Mouse (Mus musculus): ENCODE data around the gene Snx19. TPM values are rescaled to one million over a fixed set of nuclear protein-coding genes. Genes with fewer than 3 reads are reported as not detected.
A peak's percentile ranks its signal among the peaks of the same experiment; 100 is the strongest.

The Snx19 gene
- total RNA-seq, 1 experiment, result 14.1 TPM

DNA sequence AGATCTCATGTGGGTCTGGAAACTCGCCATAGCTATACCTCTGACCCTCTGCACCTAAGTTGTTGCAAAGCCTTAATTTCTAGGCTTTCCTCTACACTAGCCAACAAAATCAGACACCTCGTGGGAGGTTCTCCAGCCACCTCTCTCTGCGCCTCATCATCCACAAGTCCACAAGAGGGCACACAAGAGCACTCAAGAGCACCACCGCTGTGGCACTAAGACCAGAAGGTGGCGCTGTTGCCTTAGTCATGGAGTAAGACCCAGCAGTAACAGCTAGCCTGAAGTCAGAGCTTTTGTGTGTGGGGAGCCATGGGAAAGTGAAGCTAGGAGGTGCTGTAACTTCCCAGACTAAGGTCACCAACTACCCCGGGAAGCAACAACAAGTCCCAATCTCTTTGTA, 53.6 kb downstream of the Snx19 start:
- in situ Hi-C loops (cut with MboI; ENCODE audit: low sequenced_read_pairs in 2 of 2, unreplicated experiment in 2 of 2), result loop anchor here (5.0 to 25.0 kb wide), 3 partner anchors 462 to 607 kb away; partner anchors contain the start of gene Adamts8 (in 1 of the 2)
- H3K36me3 ChIP-seq (ENCODE audit: control insufficient read depth, insufficient read depth, low read length, poor library complexity, severe bottlenecking), result no peaks in the 10 kb centered on the region
- H3K9ac ChIP-seq (ENCODE audit: insufficient read depth, low read depth, low read length, poor library complexity, severe bottlenecking), result no peak overlapping the region
- H3K4me3 ChIP-seq (ENCODE audit: insufficient read depth in 1 of 2, low read depth in 1 of 2, low read length in 2 of 2, poor library complexity in 1 of 2, severe bottlenecking in 1 of 2), result no peak overlapping the region
- DNase-seq (ENCODE audit: low read depth, low spot score), result peak; percentile 98
- H3K4me1 ChIP-seq (ENCODE audit: control insufficient read depth in 2 of 2, insufficient read depth in 2 of 2, low read length in 2 of 2, poor library complexity in 1 of 2), result no peaks in the 10 kb centered on the region
- H3K27ac ChIP-seq (ENCODE audit: insufficient read depth, low read depth, low read length, poor library complexity, severe bottlenecking), result no peak overlapping the region
- TF ChIP-seq CHD2 (IDR thresholded peaks at IDR 0.05; ENCODE audit: low read depth, low read length), result no peak
- TF ChIP-seq ZNF384 (IDR thresholded peaks at IDR 0.05; ENCODE audit: low read depth, low read length), result 0 out of 2 replicates have a peak, but pooled peaks have one; percentile 32
- TF ChIP-seq MAFK (IDR thresholded peaks at IDR 0.05; ENCODE audit: insufficient read depth, low read depth, low read length), result no peak
- no peak for TF ChIP-seq HCFC1 (IDR thresholded peaks at IDR 0.05; ENCODE audit: borderline replicate concordance, insufficient read depth, low read length)
- peak; percentile 100 for TF ChIP-seq ZC3H11A (IDR thresholded peaks at IDR 0.05; ENCODE audit: borderline replicate concordance, low read depth, low read length)
- no peaks in the 10 kb centered on the region for H3K9me3 ChIP-seq (ENCODE audit: control insufficient read depth, insufficient read depth, low read depth, low read length)

GRCm38 (mm10) chr9:30482116-30482515, 55.2 kb downstream of the Snx19 start:
- H3K9me3 ChIP-seq (ENCODE audit: control insufficient read depth, insufficient read depth, low read depth, low read length), result no peaks in the 10 kb centered on the region
- TF ChIP-seq CHD2 (IDR thresholded peaks at IDR 0.05; ENCODE audit: low read depth, low read length) (no peak), HCFC1 (IDR thresholded peaks at IDR 0.05; ENCODE audit: borderline replicate concordance, insufficient read depth, low read length) (no peak), ZNF384 (IDR thresholded peaks at IDR 0.05; ENCODE audit: low read depth, low read length) (no peak), MAFK (IDR thresholded peaks at IDR 0.05; ENCODE audit: insufficient read depth, low read depth, low read length) (no peak), ZC3H11A (IDR thresholded peaks at IDR 0.05; ENCODE audit: borderline replicate concordance, low read depth, low read length) (no peak)
- no peaks in the 10 kb centered on the region for H3K4me1 ChIP-seq (ENCODE audit: control insufficient read depth in 2 of 2, insufficient read depth in 2 of 2, low read length in 2 of 2, poor library complexity in 1 of 2)
- in situ Hi-C loops (cut with MboI; ENCODE audit: low sequenced_read_pairs in 2 of 2, unreplicated experiment in 2 of 2), result loop anchor here (5.0 to 25.0 kb wide), 3 partner anchors 460 to 605 kb away; partner anchors contain the start of gene Adamts8 (in 1 of the 2)
- H3K4me3 ChIP-seq (ENCODE audit: insufficient read depth in 1 of 2, low read depth in 1 of 2, low read length in 2 of 2, poor library complexity in 1 of 2, severe bottlenecking in 1 of 2), result no peak overlapping the region
- no peaks in the 10 kb centered on the region for H3K36me3 ChIP-seq (ENCODE audit: control insufficient read depth, insufficient read depth, low read length, poor library complexity, severe bottlenecking)
- H3K9ac ChIP-seq (ENCODE audit: insufficient read depth, low read depth, low read length, poor library complexity, severe bottlenecking), result no peak overlapping the region
- no peak overlapping the region for H3K27ac ChIP-seq (ENCODE audit: insufficient read depth, low read depth, low read length, poor library complexity, severe bottlenecking)
- DNase-seq (ENCODE audit: low read depth, low spot score), result no peak

DNA sequence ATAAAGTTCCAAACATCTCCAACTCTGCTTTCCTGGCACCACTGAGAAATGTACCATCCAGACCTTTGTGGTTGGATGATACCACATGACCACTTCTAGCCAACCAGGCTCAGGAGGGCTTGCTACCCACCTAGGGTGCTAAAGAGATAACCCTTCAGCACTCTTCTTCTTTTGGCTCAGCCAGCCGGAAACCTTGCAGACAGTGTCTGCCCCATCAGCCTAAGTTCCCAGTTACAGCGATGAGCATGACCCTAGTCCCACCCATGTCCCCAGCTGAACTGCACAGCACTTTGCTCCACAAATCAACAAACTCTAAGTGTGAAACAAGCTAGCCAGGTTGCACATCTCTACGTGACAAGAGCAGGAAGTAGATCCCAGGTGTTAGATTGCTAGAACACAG, 57.3 kb downstream of the Snx19 start:
- no peaks in the 10 kb centered on the region for H3K4me1 ChIP-seq (ENCODE audit: control insufficient read depth in 2 of 2, insufficient read depth in 2 of 2, low read length in 2 of 2, poor library complexity in 1 of 2)
- DNase-seq (ENCODE audit: low read depth, low spot score), result no peak
- H3K4me3 ChIP-seq (ENCODE audit: insufficient read depth in 1 of 2, low read depth in 1 of 2, low read length in 2 of 2, poor library complexity in 1 of 2, severe bottlenecking in 1 of 2), result no peak overlapping the region
- no peaks in the 10 kb centered on the region for H3K9me3 ChIP-seq (ENCODE audit: control insufficient read depth, insufficient read depth, low read depth, low read length)
- H3K9ac ChIP-seq (ENCODE audit: insufficient read depth, low read depth, low read length, poor library complexity, severe bottlenecking), result no peak overlapping the region
- H3K27ac ChIP-seq (ENCODE audit: insufficient read depth, low read depth, low read length, poor library complexity, severe bottlenecking), result no peak overlapping the region
- no peaks in the 10 kb centered on the region for H3K36me3 ChIP-seq (ENCODE audit: control insufficient read depth, insufficient read depth, low read length, poor library complexity, severe bottlenecking)
- TF ChIP-seq ZNF384 (IDR thresholded peaks at IDR 0.05; ENCODE audit: low read depth, low read length) (no peak), ZC3H11A (IDR thresholded peaks at IDR 0.05; ENCODE audit: borderline replicate concordance, low read depth, low read length) (no peak), CHD2 (IDR thresholded peaks at IDR 0.05; ENCODE audit: low read depth, low read length) (no peak), HCFC1 (IDR thresholded peaks at IDR 0.05; ENCODE audit: borderline replicate concordance, insufficient read depth, low read length) (no peak), MAFK (IDR thresholded peaks at IDR 0.05; ENCODE audit: insufficient read depth, low read depth, low read length) (no peak)
- in situ Hi-C loops (cut with MboI; ENCODE audit: low sequenced_read_pairs in 2 of 2, unreplicated experiment in 2 of 2), result loop anchor here (5.0 to 25.0 kb wide), 3 partner anchors 458 to 603 kb away; partner anchors contain the start of gene Adamts8 (in 1 of the 2)

- no peak for DNase-seq (ENCODE audit: low read depth, low spot score)
- Histone ChIP-seq H3K4me1 (ENCODE audit: control insufficient read depth in 2 of 2, insufficient read depth in 2 of 2, low read length in 2 of 2, poor library complexity in 1 of 2) (no peaks in the 10 kb centered on the region), H3K4me3 (ENCODE audit: insufficient read depth in 1 of 2, low read depth in 1 of 2, low read length in 2 of 2, poor library complexity in 1 of 2, severe bottlenecking in 1 of 2) (no peak overlapping the region), H3K9ac (ENCODE audit: insufficient read depth, low read depth, low read length, poor library complexity, severe bottlenecking) (no peak overlapping the region), H3K27ac (ENCODE audit: insufficient read depth, low read depth, low read length, poor library complexity, severe bottlenecking) (no peak overlapping the region), H3K9me3 (ENCODE audit: control insufficient read depth, insufficient read depth, low read depth, low read length) (no peaks in the 10 kb centered on the region), H3K36me3 (ENCODE audit: control insufficient read depth, insufficient read depth, low read length, poor library complexity, severe bottlenecking) (no peaks in the 10 kb centered on the region)
- in situ Hi-C loops (cut with MboI; ENCODE audit: low sequenced_read_pairs in 2 of 2, unreplicated experiment in 2 of 2), result loop anchor here in 1 of 2 experiments (25.0 kb wide), 1 partner anchor 602 kb away; no protein-coding TSS in a partner anchor
- TF ChIP-seq MAFK (IDR thresholded peaks at IDR 0.05; ENCODE audit: insufficient read depth, low read depth, low read length), result no peak
These were observed 58.3 kb downstream of the Snx19 start for GRCm38 (mm10) chr9:30485161-30485560.

DNA sequence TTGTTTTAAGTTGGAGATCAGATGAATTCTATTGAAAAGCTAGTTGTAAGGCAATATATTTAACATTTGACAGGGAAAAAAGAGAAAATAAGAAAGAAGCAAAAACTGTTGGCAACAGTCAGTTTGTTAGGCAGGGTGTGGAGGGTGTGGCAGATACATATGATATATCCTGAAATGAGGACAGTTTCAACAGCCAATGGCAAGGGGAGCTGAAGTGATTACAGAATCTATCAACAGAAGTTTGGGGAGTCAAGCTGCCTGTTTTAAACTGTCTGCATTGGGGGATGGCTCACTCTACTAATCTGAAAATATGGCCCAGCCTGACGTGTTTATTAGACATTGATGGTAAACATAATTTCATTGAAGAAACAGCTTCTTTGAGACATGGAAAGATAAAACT, 61.5 kb downstream of the Snx19 start:
- Histone ChIP-seq H3K27ac (ENCODE audit: insufficient read depth, low read depth, low read length, poor library complexity, severe bottlenecking) (no peak overlapping the region), H3K4me1 (ENCODE audit: control insufficient read depth in 2 of 2, insufficient read depth in 2 of 2, low read length in 2 of 2, poor library complexity in 1 of 2) (no peaks in the 10 kb centered on the region), H3K36me3 (ENCODE audit: control insufficient read depth, insufficient read depth, low read length, poor library complexity, severe bottlenecking) (no peaks in the 10 kb centered on the region), H3K9ac (ENCODE audit: insufficient read depth, low read depth, low read length, poor library complexity, severe bottlenecking) (no peak overlapping the region), H3K9me3 (ENCODE audit: control insufficient read depth, insufficient read depth, low read depth, low read length) (no peaks in the 10 kb centered on the region), H3K4me3 (ENCODE audit: insufficient read depth in 1 of 2, low read depth in 1 of 2, low read length in 2 of 2, poor library complexity in 1 of 2, severe bottlenecking in 1 of 2) (no peak overlapping the region)
- in situ Hi-C loops (cut with MboI; ENCODE audit: low sequenced_read_pairs in 2 of 2, unreplicated experiment in 2 of 2), result loop anchor here in 1 of 2 experiments (25.0 kb wide), 1 partner anchor 599 kb away; no protein-coding TSS in a partner anchor
- no peak for DNase-seq (ENCODE audit: low read depth, low spot score)
- TF ChIP-seq MAFK (IDR thresholded peaks at IDR 0.05; ENCODE audit: insufficient read depth, low read depth, low read length), result no peak
- TF ChIP-seq HCFC1 (IDR thresholded peaks at IDR 0.05; ENCODE audit: borderline replicate concordance, insufficient read depth, low read length), result no peak
- no peak for TF ChIP-seq ZC3H11A (IDR thresholded peaks at IDR 0.05; ENCODE audit: borderline replicate concordance, low read depth, low read length)
- no peak for TF ChIP-seq CHD2 (IDR thresholded peaks at IDR 0.05; ENCODE audit: low read depth, low read length)
- TF ChIP-seq ZNF384 (IDR thresholded peaks at IDR 0.05; ENCODE audit: low read depth, low read length), result no peak

All from ES-E14 (cell line).